Mouse (Mus musculus) G1E-ER4 (cell line): ENCODE data around the gene Padi2. TPM values are rescaled to one million over a fixed set of nuclear protein-coding genes. Genes with fewer than 3 reads are reported as not detected.

Experiments used
- GATA1 ChIP-seq: IDR thresholded peaks from one replicate; pipeline ENCODE4 v1.8.0; 2012; ENCODE audit warnings: low read length, inconsistent platforms
- polyA plus RNA-seq: library from polyadenylated mRNA; stranded (reverse); fragments of >175 nt; gene quantifications from 2 replicates; pipeline ENCODE4 v1.2.3, GENCODE M21; 2012

Padi2 gene
- polyA plus RNA-seq = not detected in 2 replicates

DNA sequence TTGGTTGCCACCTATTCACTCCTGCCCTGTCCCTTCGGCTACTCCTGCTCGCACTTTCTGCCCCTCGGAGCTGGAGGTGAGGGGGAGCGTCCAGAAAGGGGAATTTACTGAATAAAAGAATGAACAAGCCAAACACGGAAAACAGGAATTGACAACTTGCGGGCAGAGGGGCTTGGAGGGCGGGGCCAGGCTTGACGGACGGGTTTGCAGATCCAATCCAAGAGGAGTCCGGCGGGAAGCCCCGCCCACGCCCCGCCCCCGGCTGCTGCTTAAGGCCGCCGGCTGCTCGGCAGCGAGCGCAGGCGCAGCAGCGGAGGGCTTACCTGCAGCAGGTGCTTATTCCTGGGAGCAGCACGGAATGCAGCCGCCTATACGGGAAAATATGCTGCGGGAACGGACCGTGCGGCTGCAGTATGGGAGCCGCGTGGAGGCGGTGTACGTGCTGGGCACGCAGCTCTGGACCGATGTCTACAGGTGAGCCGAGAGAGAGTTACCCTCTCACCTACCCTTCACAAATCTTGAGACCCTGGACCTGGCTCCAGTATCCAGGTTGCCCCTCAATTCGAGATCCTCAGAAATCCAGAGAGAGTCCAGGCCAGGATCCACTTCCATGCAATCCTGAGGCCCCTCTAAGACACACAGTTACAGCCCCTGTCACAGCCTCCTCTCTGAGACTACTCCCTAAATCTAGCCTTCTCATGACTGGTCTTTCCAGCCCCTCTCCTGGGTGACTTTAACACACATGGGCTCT lies at the start of gene Padi2:
Padi2 (plus strand) TSS at position 269 of the 751 bp plus-strand sequence.
- no peak for TF ChIP-seq GATA1

DNA sequence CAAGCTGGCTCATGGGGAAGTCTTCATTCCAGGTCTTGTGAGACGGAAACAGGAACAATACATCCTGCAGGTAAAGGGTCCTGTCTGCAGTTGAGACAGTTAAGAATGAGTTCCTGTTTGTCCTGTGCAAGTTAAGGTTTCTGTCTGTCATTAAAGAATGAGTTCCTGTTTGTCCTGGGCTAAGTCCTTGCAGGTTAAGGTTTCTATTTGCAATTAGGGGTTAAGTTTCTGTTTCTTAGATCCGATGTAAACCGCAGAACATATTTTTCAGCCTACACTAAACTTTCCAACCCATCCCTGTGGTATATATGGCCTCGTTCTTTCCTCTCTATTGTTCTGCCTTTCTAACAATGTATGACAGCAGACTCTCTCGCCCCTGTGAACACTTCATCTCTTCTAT lies 49.1 kb upstream of the Padi2 start:
- TF ChIP-seq GATA1 = no peak

- no peak for TF ChIP-seq GATA1
Measured at GRCm38 (mm10) chr4:140857813-140858212, 48.3 kb upstream of the Padi2 start.

DNA sequence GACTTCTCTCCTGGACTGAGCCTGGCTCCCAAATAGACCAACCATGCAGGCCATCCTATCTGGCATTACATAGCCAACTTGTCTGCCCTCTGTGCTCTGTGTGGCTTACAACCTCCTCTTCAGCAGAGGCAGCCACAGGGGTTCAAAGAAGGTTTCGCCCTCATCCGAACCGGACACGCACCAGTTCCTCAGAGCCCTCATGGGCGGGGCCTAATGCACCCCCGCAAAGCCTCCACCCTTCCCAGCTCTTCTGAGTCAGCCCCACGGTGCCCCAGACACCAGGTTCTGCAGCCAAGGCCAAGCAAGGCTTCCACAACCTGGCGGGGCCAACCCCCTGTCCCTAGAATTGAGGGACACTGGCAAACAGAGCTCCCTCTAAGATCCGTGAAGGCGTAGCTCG lies 46.9 kb upstream of the Padi2 start:
- TF ChIP-seq GATA1 = no peak

GRCm38 (mm10) chr4:140860125-140860766 lies 45.9 kb upstream of the Padi2 start:
- TF ChIP-seq GATA1 = no peak

- TF ChIP-seq GATA1 = no peak
Measured at GRCm38 (mm10) chr4:140860767-140861147, 45.4 kb upstream of the Padi2 start.

- TF ChIP-seq GATA1 = no peak
Measured at GRCm38 (mm10) chr4:140862036-140862650, 44.0 kb upstream of the Padi2 start.

- no peak for TF ChIP-seq GATA1
Measured at GRCm38 (mm10) chr4:140868484-140869190, 37.5 kb upstream of the Padi2 start.

DNA sequence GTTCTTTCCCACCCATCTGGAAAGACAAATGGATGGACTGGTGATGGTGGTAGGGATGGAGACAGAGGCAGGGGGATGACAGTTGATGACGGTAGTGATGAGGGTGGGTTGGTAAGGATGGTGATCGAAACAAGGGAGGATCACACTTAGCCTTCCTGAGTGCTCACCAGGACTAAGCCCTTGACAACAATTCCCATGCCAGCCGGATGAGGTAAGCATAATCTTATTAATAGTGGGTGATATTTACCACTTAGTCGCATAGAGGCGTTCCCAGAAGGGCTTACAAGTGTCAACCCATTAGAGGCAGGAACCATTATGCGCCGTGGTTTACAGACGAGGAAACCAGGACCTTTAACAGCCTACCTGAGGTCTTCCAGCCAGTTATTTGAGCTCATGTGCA lies 36.2 kb upstream of the Padi2 start:
- no peak for TF ChIP-seq GATA1

DNA sequence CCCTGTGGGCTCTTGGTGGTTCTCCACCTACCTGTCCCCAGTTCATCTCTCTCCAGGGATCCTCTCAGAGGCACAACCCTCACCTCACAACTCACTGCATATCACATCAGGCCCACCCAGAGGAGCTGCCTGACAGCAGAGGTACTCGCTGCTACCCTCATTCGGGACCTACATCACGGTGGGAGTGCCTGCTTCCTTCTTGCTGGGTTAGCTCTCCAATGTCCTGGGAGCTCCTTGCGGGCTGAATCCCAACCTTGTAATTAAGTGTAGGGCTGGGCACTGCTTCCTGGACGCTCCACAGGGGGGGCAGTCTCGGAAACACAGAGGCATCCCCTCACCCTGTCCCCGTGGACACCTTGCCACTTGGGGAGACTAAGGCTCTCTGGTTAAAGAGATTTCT lies 35.3 kb upstream of the Padi2 start:
- TF ChIP-seq GATA1 = no peak

GRCm38 (mm10) chr4:140871376-140871775 lies 34.8 kb upstream of the Padi2 start:
- TF ChIP-seq GATA1 = no peak

DNA sequence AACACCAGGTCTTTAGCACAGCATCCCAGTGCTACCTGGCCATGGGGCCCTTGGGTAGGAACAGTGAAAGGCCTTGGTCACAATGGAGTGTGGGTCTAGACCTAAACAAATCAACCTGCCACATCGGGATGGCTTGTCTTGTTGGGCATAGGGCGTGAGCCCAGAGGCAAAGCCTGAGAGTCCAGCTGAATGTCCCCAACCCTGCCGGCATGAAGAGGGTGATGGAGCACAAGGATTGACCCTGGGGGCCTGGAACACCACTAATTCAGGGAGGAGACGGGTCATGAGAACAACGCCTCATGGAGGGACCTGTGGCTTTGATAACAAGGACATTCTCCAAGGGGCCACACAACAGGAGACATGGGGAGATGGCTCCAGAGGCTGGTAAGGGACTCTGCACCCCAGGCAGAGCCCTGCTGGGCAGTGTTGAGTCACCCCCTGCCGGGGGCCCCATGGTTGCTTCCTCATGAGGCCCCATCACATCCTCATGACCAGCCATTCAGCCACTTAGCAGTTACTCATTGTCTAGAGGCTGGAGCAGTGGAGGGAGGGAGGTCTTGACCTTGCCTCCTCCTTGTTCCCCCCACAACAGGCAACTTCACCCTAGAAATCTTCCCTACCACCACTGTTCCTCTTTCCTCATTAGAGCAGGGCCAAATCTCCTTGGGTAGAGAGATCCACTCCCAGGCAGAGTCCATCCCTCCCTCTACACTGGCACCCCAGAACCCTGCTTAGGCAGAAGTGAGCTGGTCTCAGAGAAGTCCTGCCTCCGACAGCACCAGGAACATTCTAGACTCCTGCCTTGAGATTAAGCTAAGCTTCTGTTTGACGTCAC lies 34.1 kb upstream of the Padi2 start:
- TF ChIP-seq GATA1 = no peak

- no peak for TF ChIP-seq GATA1
Measured at GRCm38 (mm10) chr4:140872686-140872992, 33.5 kb upstream of the Padi2 start.

- TF ChIP-seq GATA1 = no peak
Measured at GRCm38 (mm10) chr4:140873011-140873410, 33.1 kb upstream of the Padi2 start.

GRCm38 (mm10) chr4:140876161-140876560 lies 30.0 kb upstream of the Padi2 start:
- no peak for TF ChIP-seq GATA1
